Mouse (Mus musculus) midbrain, embryonic 16.5 days (tissue): ENCODE measurements at regions not wholly inside any gene's neighbourhood (a gene's known extent, or its start where the extent isn't known, plus 50 kb on each side); places are given as distances from the start of the nearest gene placed in this dataset.
"Not testable (repeated sequence)": the region's sequence is repeated elsewhere in the genome, so short reads cannot be mapped to it uniquely, and the experiment has no call there.

ENCODE experiments used
- ATAC-seq: fragments of 200-750 bp; cut with Nextera tagmentation; 2 replicates; pipeline ENCODE4 v1.8.0; 2017; ENCODE audit warnings: moderate TSS enrichment
- H3K27ac ChIP-seq: fragments of 300-500 bp; sonication (generic); 2 replicates; pipeline ENCODE4 v1.5.1; 2014; ENCODE audit warnings: mild to moderate bottlenecking, low read length, mixed read lengths
- H3K27me3 ChIP-seq: fragments of 300-500 bp; sonication (generic); 2 replicates; pipeline ENCODE4 v1.6.1; 2014; ENCODE audit warnings: low read depth, low read length, mixed read lengths; ENCODE audit not compliant: control insufficient read depth, insufficient read depth
- H3K36me3 ChIP-seq: fragments of 300-500 bp; sonication (generic); 2 replicates; pipeline ENCODE4 v1.6.1; 2014; ENCODE audit warnings: mild to moderate bottlenecking, low read length, moderate library complexity, mixed read lengths; ENCODE audit not compliant: control insufficient read depth, insufficient read depth
- H3K4me1 ChIP-seq: fragments of 300-500 bp; sonication (generic); 2 replicates; pipeline ENCODE4 v1.6.1; 2014; ENCODE audit warnings: mild to moderate bottlenecking, low read length, mixed read lengths; ENCODE audit not compliant: control insufficient read depth, insufficient read depth
- H3K4me2 ChIP-seq: fragments of 300-500 bp; sonication (generic); 2 replicates; pipeline ENCODE4 v1.6.1; 2014; ENCODE audit warnings: mild to moderate bottlenecking, low read length, mixed read lengths
- H3K4me3 ChIP-seq: fragments of 300-500 bp; sonication (generic); 2 replicates; pipeline ENCODE4 v1.5.1; 2014; ENCODE audit warnings: low read depth, mild to moderate bottlenecking, low read length, moderate library complexity, mixed read lengths
- H3K9ac ChIP-seq: fragments of 300-500 bp; sonication (generic); 2 replicates; pipeline ENCODE4 v1.6.1; 2014; ENCODE audit warnings: low read depth, low read length, mixed read lengths
- H3K9me3 ChIP-seq: fragments of 300-500 bp; sonication (generic); replicated peaks from 2 replicates; pipeline ENCODE4 v1.6.1; 2014; ENCODE audit warnings: mild to moderate bottlenecking, low read length, mixed read lengths; ENCODE audit not compliant: control insufficient read depth, poor library complexity, severe bottlenecking
- WGBS: fragments of 180-500 bp; shearing (Covaris S2); extraction: QIAGEN DNeasy Blood & Tissue Kit; methylation state at CpG from one replicate; pipeline ENCODE4 v1.1.7; 2014; 5-methylcytosine and 5-hydroxymethylcytosine counted together

GRCm38 (mm10) chr6:22459440-22460016 is 103.5 kb upstream of the Fam3c start:
- Histone ChIP-seq H3K36me3 (no peaks in the 10 kb centered on the region), H3K9me3 (no peaks in the 10 kb centered on the region), H3K4me1 (no peaks in the 10 kb centered on the region), H3K27ac (no peak overlapping the region), H3K4me3 (no peak overlapping the region), H3K4me2 (no peak overlapping the region), H3K27me3 (no peaks in the 10 kb centered on the region), H3K9ac (no peak overlapping the region)
- ATAC-seq: no peak
- 93% methylated on average over 7 of the region's 7 CpGs for WGBS

DNA sequence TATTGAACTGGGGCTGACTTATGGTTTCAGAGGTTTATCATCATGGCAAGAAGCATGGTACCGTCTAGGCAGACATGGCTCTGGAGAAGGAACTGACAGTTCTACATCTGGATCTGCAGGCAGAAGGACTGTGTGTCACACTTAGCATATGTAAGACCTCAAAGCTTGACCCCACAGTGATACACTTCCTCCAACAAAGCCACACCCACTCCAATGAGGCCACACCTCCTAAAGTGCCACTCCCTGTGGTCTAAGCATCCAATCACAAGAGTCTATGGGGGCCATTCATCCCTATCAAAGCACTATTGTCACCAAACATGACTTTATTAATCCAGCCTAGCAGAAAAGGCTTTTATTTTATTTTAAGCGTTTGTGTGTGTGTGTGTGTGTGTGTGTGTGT is 96.2 kb upstream of the Fam3c start:
- Histone ChIP-seq H3K9me3 (no peaks in the 10 kb centered on the region), H3K4me2 (no peak overlapping the region), H3K4me1 (no peaks in the 10 kb centered on the region), H3K36me3 (no peaks in the 10 kb centered on the region), H3K9ac (no peak overlapping the region), H3K4me3 (no peak overlapping the region), H3K27ac (no peak overlapping the region), H3K27me3 (no peaks in the 10 kb centered on the region)
- WGBS: 74% methylated on average over 2 of the region's 2 CpGs
- no peak for ATAC-seq

DNA sequence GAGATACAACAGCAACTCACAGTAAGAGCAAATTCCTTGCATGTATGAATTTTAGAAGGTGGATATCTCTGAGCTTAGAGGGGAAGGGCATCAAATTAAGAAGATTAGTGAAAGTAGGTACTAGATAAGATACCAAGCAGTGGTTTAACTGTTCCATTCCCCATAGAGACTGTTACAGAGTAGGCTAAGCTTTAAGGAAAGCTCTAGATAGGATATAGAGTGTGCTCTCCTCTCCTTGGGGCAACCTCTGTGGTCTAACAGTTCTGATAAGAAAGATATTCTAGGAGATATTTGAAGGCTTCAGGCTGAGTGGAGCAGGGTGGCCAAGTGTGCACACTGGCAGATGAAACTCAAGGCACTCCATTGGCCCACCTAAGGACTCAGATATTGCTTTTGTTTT is 94.5 kb upstream of the Fam3c start:
- Histone ChIP-seq H3K9me3 (no peaks in the 10 kb centered on the region), H3K27me3 (no peaks in the 10 kb centered on the region)
- ATAC-seq: no peak

DNA sequence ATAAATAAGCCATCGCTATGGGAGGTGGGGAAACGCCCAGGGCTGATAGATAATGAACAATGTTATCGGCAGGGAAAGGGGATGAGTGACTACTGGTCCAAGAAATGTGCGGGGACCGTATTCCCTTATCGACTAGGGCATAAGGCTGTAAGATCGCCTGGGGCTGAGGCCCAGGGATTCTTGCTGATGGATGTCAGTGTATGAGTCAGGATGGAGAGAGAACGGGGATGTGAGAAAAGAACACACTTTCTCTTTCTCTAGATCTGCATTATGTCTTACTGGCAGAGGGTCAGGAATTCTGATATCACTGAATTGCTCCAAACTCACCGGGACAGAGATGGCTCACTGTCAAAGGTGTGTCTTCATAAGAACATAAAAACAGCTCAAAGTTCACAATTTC is 92.9 kb upstream of the Fam3c start:
- H3K36me3 ChIP-seq: no peaks in the 10 kb centered on the region
- H3K4me3 ChIP-seq: no peak overlapping the region
- H3K27me3 ChIP-seq: no peaks in the 10 kb centered on the region
- H3K9me3 ChIP-seq: no peaks in the 10 kb centered on the region
- H3K27ac ChIP-seq: no peak overlapping the region
- 90% methylated on average over 9 of the region's 9 CpGs for WGBS
- H3K4me1 ChIP-seq: no peaks in the 10 kb centered on the region
- no peak overlapping the region for H3K4me2 ChIP-seq
- ATAC-seq: no peak
- H3K9ac ChIP-seq: no peak overlapping the region

More for the DNA sequence above, 94.5 kb upstream of the Fam3c start:
- Histone ChIP-seq H3K4me3 (no peak overlapping the region), H3K4me2 (no peak overlapping the region), H3K4me1 (no peaks in the 10 kb centered on the region), H3K27ac (no peak overlapping the region), H3K9ac (no peak overlapping the region), H3K36me3 (no peaks in the 10 kb centered on the region)

GRCm38 (mm10) chr6:22447636-22448035 is 91.6 kb upstream of the Fam3c start:
- WGBS: 71% methylated on average over 2 of the region's 2 CpGs
- Histone ChIP-seq H3K4me1 (no peaks in the 10 kb centered on the region), H3K36me3 (no peaks in the 10 kb centered on the region), H3K27me3 (no peaks in the 10 kb centered on the region), H3K4me3 (no peak overlapping the region), H3K9ac (no peak overlapping the region), H3K27ac (no peak overlapping the region), H3K4me2 (no peak overlapping the region), H3K9me3 (no peaks in the 10 kb centered on the region)
- no peak for ATAC-seq

DNA sequence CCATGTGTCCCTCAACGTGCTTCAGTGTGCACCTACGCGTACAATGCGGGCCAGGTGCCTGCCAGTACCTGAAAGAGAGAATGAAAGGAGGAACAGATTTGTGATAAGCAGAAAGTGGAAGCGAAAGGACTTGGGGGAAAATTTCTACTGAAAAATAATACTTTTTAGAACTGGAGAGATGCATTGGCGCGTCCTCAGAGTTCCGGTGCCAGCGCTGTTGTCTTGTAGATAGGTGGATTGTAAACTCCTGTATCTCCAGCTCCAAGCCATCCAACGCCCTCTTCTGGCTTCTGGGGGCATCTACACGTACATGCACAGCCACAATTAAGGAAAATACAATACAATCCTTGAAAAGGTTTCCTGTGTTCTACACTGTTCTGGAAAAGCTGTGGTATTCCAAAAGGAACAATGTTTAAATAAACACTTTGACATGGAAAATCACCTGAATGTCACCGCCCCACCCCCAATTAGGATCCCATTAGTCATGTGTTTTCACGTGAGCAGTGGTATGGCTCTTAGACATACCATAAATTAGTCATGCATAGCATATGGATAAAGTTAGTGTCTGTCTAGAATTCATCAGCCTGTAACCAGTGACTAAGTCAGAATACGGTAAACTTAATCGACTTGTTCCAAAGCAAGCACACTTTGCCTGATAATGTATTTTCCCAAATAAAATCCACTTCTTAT is 90.7 kb upstream of the Fam3c start:
- no peak overlapping the region for H3K9ac ChIP-seq
- H3K27me3 ChIP-seq: no peaks in the 10 kb centered on the region
- H3K4me2 ChIP-seq: no peak overlapping the region
- ATAC-seq: no peak
- no peaks in the 10 kb centered on the region for H3K36me3 ChIP-seq
- no peak overlapping the region for H3K4me3 ChIP-seq
- WGBS: 88% methylated on average over 15 of the region's 15 CpGs
- H3K27ac ChIP-seq: no peak overlapping the region
- no peaks in the 10 kb centered on the region for H3K4me1 ChIP-seq
- no peaks in the 10 kb centered on the region for H3K9me3 ChIP-seq

GRCm38 (mm10) chr6:22444856-22445255 is 88.8 kb upstream of the Fam3c start:
- H3K4me1 ChIP-seq, ATAC-seq, H3K4me2 ChIP-seq, H3K36me3 ChIP-seq, H3K9ac ChIP-seq, H3K9me3 ChIP-seq, H3K27me3 ChIP-seq, H3K27ac ChIP-seq, H3K4me3 ChIP-seq: not testable (repeated sequence)
- WGBS: 92% methylated on average over 6 of the region's 6 CpGs

DNA sequence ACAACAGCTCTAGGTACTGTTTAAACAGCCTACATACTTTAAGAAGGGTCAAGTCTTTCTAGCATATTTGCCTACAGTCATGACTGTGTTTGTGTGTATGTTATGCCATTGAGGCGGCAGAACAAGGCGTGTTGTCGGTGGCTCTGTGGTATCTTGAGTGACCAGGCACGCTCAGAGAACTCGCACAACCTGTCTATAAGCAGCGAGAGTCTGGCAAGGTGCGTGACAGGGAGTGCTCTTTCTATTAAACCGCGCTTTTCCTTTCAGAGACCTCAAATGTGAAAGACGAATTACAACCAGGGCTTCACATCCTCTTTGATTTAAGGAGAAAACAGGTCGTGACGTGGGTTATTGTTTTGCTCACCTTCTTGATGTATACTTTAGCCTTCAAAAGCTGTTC is 88.2 kb upstream of the Fam3c start:
- Histone ChIP-seq H3K9me3 (no peaks in the 10 kb centered on the region), H3K27ac (no peak overlapping the region), H3K4me1 (no peaks in the 10 kb centered on the region), H3K4me2 (no peak overlapping the region), H3K4me3 (no peak overlapping the region), H3K9ac (no peak overlapping the region), H3K36me3 (no peaks in the 10 kb centered on the region), H3K27me3 (no peaks in the 10 kb centered on the region)
- WGBS: 92% methylated on average over 12 of the region's 12 CpGs
- no peak for ATAC-seq

- no peaks in the 10 kb centered on the region for H3K36me3 ChIP-seq
- H3K4me2 ChIP-seq: no peak overlapping the region
- no peak overlapping the region for H3K27ac ChIP-seq
- no peaks in the 10 kb centered on the region for H3K4me1 ChIP-seq
- H3K27me3 ChIP-seq: no peaks in the 10 kb centered on the region
- no peak overlapping the region for H3K4me3 ChIP-seq
- H3K9me3 ChIP-seq: no peaks in the 10 kb centered on the region
- ATAC-seq: peak; percentile 48; the same call in 1 of the 2 replicates
- H3K9ac ChIP-seq: no peak overlapping the region
- 51% methylated on average over 8 of the region's 8 CpGs for WGBS
These were observed 87.5 kb upstream of the Fam3c start for GRCm38 (mm10) chr6:22443573-22443972.
